Mouse (Mus musculus) lung, adult 2 months (tissue): ENCODE measurements around the gene Lsamp.

ENCODE experiments used
- CTCF ChIP-seq: fragments of 200-500 bp; IDR thresholded peaks from 2 replicates; pipeline ENCODE4 v1.5.1; 2011; ENCODE audit warnings: mild to moderate bottlenecking, low read length, control low read depth; ENCODE audit not compliant: insufficient read depth
- POLR2A ChIP-seq: fragments of 200-500 bp; IDR thresholded peaks from 2 replicates; pipeline ENCODE4 v1.6.1; 2011; ENCODE audit warnings: low read depth, mild to moderate bottlenecking, control low read depth, low read length, borderline replicate concordance; ENCODE audit errors: extremely low read depth

GRCm38 (mm10) chr16:40466596-40466995 lies 482.4 kb downstream of the Lsamp start:
- no peak for TF ChIP-seq CTCF
- TF ChIP-seq POLR2A, result no peak
